Mouse (Mus musculus): ENCODE measurements at regions not wholly inside any gene's neighbourhood (a gene's known extent, or its start where the extent isn't known, plus 50 kb on each side); places are given as distances from the start of the nearest gene placed in this dataset.

GRCm38 (mm10) chr1:129219098-129219497 is 54.0 kb upstream of the Thsd7b start:
- no peak overlapping the region for H3K9ac ChIP-seq
- no peak for ATAC-seq (ENCODE audit: insufficient number of reproducible peaks, low FRiP score)
- H3K9me3 ChIP-seq (replicated peaks): no peaks in the 10 kb centered on the region
- no peaks in the 10 kb centered on the region for H3K4me1 ChIP-seq (replicated peaks)
- no peak overlapping the region for H3K4me3 ChIP-seq
- H3K4me2 ChIP-seq: no peak overlapping the region
- 72% methylated on average over 2 of the region's 2 CpGs for WGBS
- H3K27me3 ChIP-seq (replicated peaks): no peaks in the 10 kb centered on the region
- no peak overlapping the region for H3K27ac ChIP-seq (ENCODE audit: poor library complexity, severe bottlenecking)
- no peaks in the 10 kb centered on the region for H3K36me3 ChIP-seq

GRCm38 (mm10) chr1:129208806-129209205 is 64.3 kb upstream of the Thsd7b start:
- Histone ChIP-seq H3K9ac (no peak overlapping the region), H3K4me3 (no peak overlapping the region), H3K4me2 (no peak overlapping the region), H3K9me3 (replicated peaks) (no peaks in the 10 kb centered on the region), H3K4me1 (replicated peaks) (no peaks in the 10 kb centered on the region), H3K27me3 (replicated peaks) (no peaks in the 10 kb centered on the region), H3K36me3 (no peaks in the 10 kb centered on the region), H3K27ac (ENCODE audit: poor library complexity, severe bottlenecking) (no peak overlapping the region)
- no peak for ATAC-seq (ENCODE audit: insufficient number of reproducible peaks, low FRiP score)
- WGBS: 95% methylated on average over 1 of the region's 1 CpGs

- Histone ChIP-seq H3K4me3 (no peak overlapping the region), H3K4me2 (no peak overlapping the region), H3K27ac (ENCODE audit: poor library complexity, severe bottlenecking) (no peak overlapping the region), H3K9me3 (replicated peaks) (no peaks in the 10 kb centered on the region), H3K4me1 (replicated peaks) (no peaks in the 10 kb centered on the region), H3K9ac (no peak overlapping the region), H3K36me3 (no peaks in the 10 kb centered on the region), H3K27me3 (replicated peaks) (no peaks in the 10 kb centered on the region)
- ATAC-seq (ENCODE audit: insufficient number of reproducible peaks, low FRiP score): no peak
- WGBS: 52% methylated on average over 2 of the region's 2 CpGs
Measured at GRCm38 (mm10) chr1:129208406-129208805, 64.7 kb upstream of the Thsd7b start.

- WGBS: 86% methylated on average over 5 of the region's 5 CpGs
Measured at GRCm38 (mm10) chr1:129207674-129208073, 65.4 kb upstream of the Thsd7b start.

GRCm38 (mm10) chr1:129180174-129180759 is 92.8 kb upstream of the Thsd7b start:
- Histone ChIP-seq H3K9me3 (replicated peaks) (no peaks in the 10 kb centered on the region), H3K4me2 (no peak overlapping the region), H3K4me3 (no peak overlapping the region), H3K27ac (ENCODE audit: poor library complexity, severe bottlenecking) (no peak overlapping the region), H3K36me3 (no peaks in the 10 kb centered on the region), H3K27me3 (replicated peaks) (no peaks in the 10 kb centered on the region), H3K4me1 (replicated peaks) (no peaks in the 10 kb centered on the region), H3K9ac (no peak overlapping the region)
- WGBS: 84% methylated on average over 3 of the region's 3 CpGs
- ATAC-seq (ENCODE audit: insufficient number of reproducible peaks, low FRiP score): no peak

More at GRCm38 (mm10) chr1:129207674-129208073, 65.4 kb upstream of the Thsd7b start:
- H3K4me1 ChIP-seq (replicated peaks): no peaks in the 10 kb centered on the region
- no peak overlapping the region for H3K27ac ChIP-seq (ENCODE audit: poor library complexity, severe bottlenecking)
- H3K9me3 ChIP-seq (replicated peaks): no peaks in the 10 kb centered on the region
- no peaks in the 10 kb centered on the region for H3K36me3 ChIP-seq
- no peak overlapping the region for H3K4me2 ChIP-seq
- H3K4me3 ChIP-seq: no peak overlapping the region
- no peak overlapping the region for H3K9ac ChIP-seq
- no peak for ATAC-seq (ENCODE audit: insufficient number of reproducible peaks, low FRiP score)
- no peaks in the 10 kb centered on the region for H3K27me3 ChIP-seq (replicated peaks)

GRCm38 (mm10) chr1:129169936-129170335 is 103.2 kb upstream of the Thsd7b start:
- WGBS: 78% methylated on average over 8 of the region's 8 CpGs
- no peaks in the 10 kb centered on the region for H3K36me3 ChIP-seq
- no peaks in the 10 kb centered on the region for H3K27me3 ChIP-seq (replicated peaks)
- no peak overlapping the region for H3K4me3 ChIP-seq
- H3K4me2 ChIP-seq: no peak overlapping the region
- no peaks in the 10 kb centered on the region for H3K9me3 ChIP-seq (replicated peaks)
- ATAC-seq (ENCODE audit: insufficient number of reproducible peaks, low FRiP score): no peak
- H3K4me1 ChIP-seq (replicated peaks): no peaks in the 10 kb centered on the region
- no peak overlapping the region for H3K27ac ChIP-seq (ENCODE audit: poor library complexity, severe bottlenecking)
- H3K9ac ChIP-seq: no peak overlapping the region

- Histone ChIP-seq H3K4me2 (no peak overlapping the region), H3K36me3 (no peaks in the 10 kb centered on the region), H3K9ac (no peak overlapping the region), H3K4me3 (no peak overlapping the region), H3K27me3 (replicated peaks) (no peaks in the 10 kb centered on the region), H3K27ac (ENCODE audit: poor library complexity, severe bottlenecking) (no peak overlapping the region), H3K4me1 (replicated peaks) (0 out of 2 replicates have a peak, but pooled peaks cover 3% of the 10 kb centered on the region), H3K9me3 (replicated peaks) (no peaks in the 10 kb centered on the region)
- ATAC-seq (ENCODE audit: insufficient number of reproducible peaks, low FRiP score): peak; percentile 25; the same call in 1 of the 2 replicates
- 67% methylated on average over 1 of the region's 1 CpGs for WGBS
Measured at GRCm38 (mm10) chr1:129150643-129151042, 122.5 kb upstream of the Thsd7b start.

- H3K36me3 ChIP-seq: no peaks in the 10 kb centered on the region
- no peaks in the 10 kb centered on the region for H3K9me3 ChIP-seq (replicated peaks)
- no peak overlapping the region for H3K9ac ChIP-seq
- H3K4me2 ChIP-seq: no peak overlapping the region
- H3K4me1 ChIP-seq (replicated peaks): no peaks in the 10 kb centered on the region
- ATAC-seq (ENCODE audit: insufficient number of reproducible peaks, low FRiP score): no peak
- H3K27ac ChIP-seq (ENCODE audit: poor library complexity, severe bottlenecking): no peak overlapping the region
- no peak overlapping the region for H3K4me3 ChIP-seq
- H3K27me3 ChIP-seq (replicated peaks): no peaks in the 10 kb centered on the region
- 76% methylated on average over 7 of the region's 7 CpGs for WGBS
Measured at GRCm38 (mm10) chr1:129148733-129149388, 124.2 kb upstream of the Thsd7b start.

GRCm38 (mm10) chr1:129146395-129147094 is 126.6 kb upstream of the Thsd7b start:
- no peaks in the 10 kb centered on the region for H3K36me3 ChIP-seq
- H3K4me1 ChIP-seq (replicated peaks): no peaks in the 10 kb centered on the region
- H3K27me3 ChIP-seq (replicated peaks): no peaks in the 10 kb centered on the region
- no peak overlapping the region for H3K9ac ChIP-seq
- 79% methylated on average over 4 of the region's 4 CpGs for WGBS
- H3K27ac ChIP-seq (ENCODE audit: poor library complexity, severe bottlenecking): no peak overlapping the region
- ATAC-seq (ENCODE audit: insufficient number of reproducible peaks, low FRiP score): no peak
- H3K4me3 ChIP-seq: no peak overlapping the region
- H3K4me2 ChIP-seq: no peak overlapping the region
- H3K9me3 ChIP-seq (replicated peaks): no peaks in the 10 kb centered on the region

- H3K9ac ChIP-seq: no peak overlapping the region
- no peak for ATAC-seq (ENCODE audit: insufficient number of reproducible peaks, low FRiP score)
- H3K4me2 ChIP-seq: no peak overlapping the region
- no peaks in the 10 kb centered on the region for H3K27me3 ChIP-seq (replicated peaks)
- H3K9me3 ChIP-seq (replicated peaks): no peaks in the 10 kb centered on the region
- H3K4me1 ChIP-seq (replicated peaks): 0 out of 2 replicates have a peak, but pooled peaks cover 5% of the 10 kb centered on the region
- no peak overlapping the region for H3K27ac ChIP-seq (ENCODE audit: poor library complexity, severe bottlenecking)
- H3K36me3 ChIP-seq: no peaks in the 10 kb centered on the region
- 71% methylated on average over 7 of the region's 7 CpGs for WGBS
- no peak overlapping the region for H3K4me3 ChIP-seq
Measured at GRCm38 (mm10) chr1:129138783-129139182, 134.3 kb upstream of the Thsd7b start.

- Histone ChIP-seq H3K36me3 (no peaks in the 10 kb centered on the region), H3K4me3 (no peak overlapping the region), H3K27me3 (replicated peaks) (no peaks in the 10 kb centered on the region), H3K9ac (no peak overlapping the region), H3K9me3 (replicated peaks) (no peaks in the 10 kb centered on the region), H3K4me1 (replicated peaks) (no peaks in the 10 kb centered on the region), H3K4me2 (no peak overlapping the region), H3K27ac (ENCODE audit: poor library complexity, severe bottlenecking) (no peak overlapping the region)
- WGBS: 67% methylated on average over 1 of the region's 1 CpGs
- no peak for ATAC-seq (ENCODE audit: insufficient number of reproducible peaks, low FRiP score)
Measured at GRCm38 (mm10) chr1:129106961-129107557, 166.0 kb upstream of the Thsd7b start.
